Mouse (Mus musculus) hindbrain, embryonic 11.5 days (tissue): ENCODE measurements around the gene Clip1. TPM values are rescaled to one million over a fixed set of nuclear protein-coding genes. Genes with fewer than 3 reads are reported as not detected.
A peak's percentile ranks its signal among the peaks of the same experiment; 100 is the strongest.

Source experiments
- ATAC-seq: fragments of 200-750 bp; cut with Nextera tagmentation; 2 replicates; pipeline ENCODE4 v1.8.0; 2017; ENCODE audit warnings: mild to moderate bottlenecking, moderate TSS enrichment, moderate library complexity; ENCODE audit not compliant: low FRiP score
- DNase-seq: peaks from one replicate; pipeline ENCODE4 v3.0.0-alpha.2; 2015; ENCODE audit warnings: low spot score
- H3K27ac ChIP-seq: fragments of 300-500 bp; sonication (generic); 2 replicates; pipeline ENCODE4 v1.5.1; 2014; ENCODE audit warnings: mild to moderate bottlenecking, low read depth, low read length
- H3K27me3 ChIP-seq: fragments of 300-500 bp; sonication (generic); 2 replicates; pipeline ENCODE4 v1.6.1; 2014; ENCODE audit warnings: mild to moderate bottlenecking, low read length, moderate library complexity, mixed read lengths; ENCODE audit not compliant: control insufficient read depth, insufficient read depth
- H3K36me3 ChIP-seq: fragments of 300-500 bp; sonication (generic); 2 replicates; pipeline ENCODE4 v1.6.1; 2014; ENCODE audit warnings: mild to moderate bottlenecking, low read length, moderate library complexity, mixed read lengths; ENCODE audit not compliant: control insufficient read depth, insufficient read depth
- H3K4me1 ChIP-seq: fragments of 300-500 bp; sonication (generic); replicated peaks from 2 replicates; pipeline ENCODE4 v1.6.1; 2014; ENCODE audit warnings: low read length, mixed read lengths; ENCODE audit not compliant: control insufficient read depth, insufficient read depth
- H3K4me2 ChIP-seq: fragments of 300-500 bp; sonication (generic); replicated peaks from 2 replicates; pipeline ENCODE4 v1.6.1; 2014; ENCODE audit warnings: mild to moderate bottlenecking, low read depth, low read length
- H3K4me3 ChIP-seq: fragments of 300-500 bp; sonication (generic); 2 replicates; pipeline ENCODE4 v1.5.1; 2014; ENCODE audit warnings: low read depth, low read length
- H3K9ac ChIP-seq: fragments of 300-500 bp; sonication (generic); 2 replicates; pipeline ENCODE4 v1.6.1; 2014; ENCODE audit warnings: low read depth, low read length
- H3K9me3 ChIP-seq: fragments of 300-500 bp; sonication (generic); 2 replicates; pipeline ENCODE4 v1.6.1; 2016; ENCODE audit warnings: low read length; ENCODE audit not compliant: control insufficient read depth
- whole genome bisulfite sequencing: fragments of 180-500 bp; shearing (Covaris S2); extraction: QIAGEN DNeasy Blood & Tissue Kit; methylation state at CpG from one replicate; pipeline ENCODE4 v1.1.7; 2014; 5-methylcytosine and 5-hydroxymethylcytosine counted together
- polyA plus RNA-seq: library from polyadenylated mRNA; unstranded; fragments of >200 nt; fragmentation: Nextera tagmentation; extraction: Ambion mirVana; gene quantifications from 2 replicates; pipeline ENCODE4 v1.2.1, GENCODE M21; 2014

The Clip1 gene
- polyA plus RNA-seq, 1 experiment from 2014 or later, result 51.2 TPM

DNA sequence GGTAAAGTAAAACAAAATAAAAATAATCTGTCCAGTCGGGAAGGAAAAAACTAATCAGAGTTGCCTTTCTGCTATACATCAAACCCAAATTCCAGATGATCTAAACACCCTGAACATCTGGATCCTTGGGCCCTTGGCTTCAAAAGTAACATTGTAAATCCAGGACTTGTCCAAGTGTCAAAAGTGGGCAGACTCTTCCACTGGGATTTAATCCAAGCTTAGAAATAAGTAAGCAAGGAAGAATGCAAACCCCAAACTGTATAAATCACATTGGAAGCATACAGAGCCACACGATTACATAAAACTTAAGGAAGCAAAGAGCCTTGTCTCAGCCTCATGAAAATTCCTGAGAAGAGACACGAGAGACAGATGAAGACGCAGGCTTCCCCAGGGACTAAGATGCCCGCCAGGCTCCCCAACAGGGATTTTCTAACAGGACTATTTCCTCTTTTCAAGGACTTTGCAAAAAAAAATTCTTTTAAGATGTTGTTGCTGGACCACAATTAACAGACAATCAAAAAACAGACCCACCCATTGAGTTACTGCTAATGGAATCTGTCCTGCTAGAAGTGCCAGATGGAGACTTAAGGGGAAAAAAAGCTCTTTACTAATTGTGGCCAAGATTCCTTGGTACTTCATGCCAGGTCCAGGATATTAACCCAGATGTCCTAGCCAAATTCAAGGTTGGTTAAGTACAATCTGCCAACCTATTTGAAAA is 4.7 kb downstream of the Clip1 start:
- Histone ChIP-seq H3K9ac (no peak overlapping the region), H3K4me1 (no peaks in the 10 kb centered on the region), H3K27ac (no peak overlapping the region), H3K27me3 (no peaks in the 10 kb centered on the region), H3K4me2 (no peak overlapping the region), H3K4me3 (no peak overlapping the region), H3K36me3 (no peaks in the 10 kb centered on the region), H3K9me3 (no peaks in the 10 kb centered on the region)
- DNase-seq, result no peak
- ATAC-seq, result no peak
- 70% methylated on average over 5 of the region's 5 CpGs for WGBS

DNA sequence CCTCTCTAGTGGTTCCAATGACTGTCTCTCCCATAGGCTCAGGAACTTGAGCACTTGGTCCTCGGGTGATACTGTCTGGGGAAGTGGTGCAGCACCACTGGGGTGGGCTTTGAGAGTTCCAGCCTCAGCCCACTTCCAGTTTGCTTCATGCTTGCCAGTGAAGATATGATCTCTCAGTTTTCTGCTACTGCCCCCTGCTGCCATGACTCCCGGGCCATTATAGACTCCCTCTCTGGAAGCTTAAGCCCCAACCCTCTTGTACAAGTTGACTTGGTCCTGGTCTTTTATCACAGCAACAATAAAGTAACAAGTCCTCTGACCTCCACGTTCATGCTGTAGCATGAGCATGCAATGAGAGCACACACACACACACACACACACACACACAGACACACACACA is 5.3 kb downstream of the Clip1 start:
- 76% methylated on average over 3 of the region's 3 CpGs for WGBS
- no peaks in the 10 kb centered on the region for H3K9me3 ChIP-seq
- ATAC-seq, result no peak

DNA sequence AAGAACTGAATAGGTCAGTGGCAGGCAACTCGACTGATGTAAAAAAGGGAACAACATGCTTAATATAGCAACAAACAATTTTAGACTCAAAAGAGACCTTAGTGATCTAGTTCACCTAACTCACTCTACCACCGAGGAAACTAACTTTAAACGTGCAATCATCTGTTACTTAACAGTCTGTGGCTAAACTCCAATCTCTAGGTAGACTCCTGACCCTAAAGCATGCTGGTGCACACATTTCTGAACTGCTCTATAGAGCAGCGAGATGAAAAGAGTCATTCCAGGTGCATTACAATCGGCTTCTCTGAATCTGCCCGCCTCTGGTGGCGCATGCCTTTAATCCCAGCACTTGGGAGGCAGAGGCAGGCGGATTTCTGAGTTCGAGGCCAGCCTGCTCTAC is 8.7 kb downstream of the Clip1 start:
- H3K4me2 ChIP-seq, result no peak overlapping the region
- no peak overlapping the region for H3K9ac ChIP-seq
- H3K36me3 ChIP-seq, result no peaks in the 10 kb centered on the region
- no peak overlapping the region for H3K4me3 ChIP-seq
- H3K4me1 ChIP-seq, result no peaks in the 10 kb centered on the region
- ATAC-seq (no peak), DNase-seq (no peak)
- H3K9me3 ChIP-seq, result no peaks in the 10 kb centered on the region
- H3K27me3 ChIP-seq, result no peaks in the 10 kb centered on the region
- 90% methylated on average over 9 of the region's 9 CpGs for WGBS
- no peak overlapping the region for H3K27ac ChIP-seq

More for the DNA sequence above, 5.3 kb downstream of the Clip1 start:
- Histone ChIP-seq H3K4me2 (no peak overlapping the region), H3K4me3 (no peak overlapping the region), H3K36me3 (no peaks in the 10 kb centered on the region), H3K27me3 (no peaks in the 10 kb centered on the region), H3K4me1 (no peaks in the 10 kb centered on the region), H3K27ac (no peak overlapping the region), H3K9ac (no peak overlapping the region)
- DNase-seq, result no peak

DNA sequence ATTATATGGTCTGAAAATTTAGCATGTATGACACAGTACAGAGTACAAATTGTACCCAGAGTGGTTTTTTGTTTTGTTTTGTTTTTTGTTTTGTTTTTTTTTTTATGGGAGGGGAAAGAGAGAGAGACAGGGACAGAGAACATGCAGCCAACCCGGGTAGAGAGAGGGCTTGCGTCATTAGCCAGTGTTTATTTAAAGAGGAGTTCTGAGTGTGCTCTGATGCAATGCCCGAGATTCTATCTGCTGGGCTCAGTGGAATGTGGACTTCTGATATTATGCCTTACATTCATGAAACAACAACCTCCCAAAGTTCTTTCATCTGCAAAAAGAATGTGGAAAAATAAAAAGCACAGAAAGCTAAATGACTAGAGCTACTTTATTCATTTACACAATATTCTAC is 9.2 kb downstream of the Clip1 start:
- H3K4me3 ChIP-seq, result no peak overlapping the region
- H3K4me1 ChIP-seq, result no peaks in the 10 kb centered on the region
- 57% methylated on average over 3 of the region's 3 CpGs for WGBS
- DNase-seq (no peak), ATAC-seq (no peak)
- H3K4me2 ChIP-seq, result no peak overlapping the region
- no peak overlapping the region for H3K27ac ChIP-seq
- no peaks in the 10 kb centered on the region for H3K36me3 ChIP-seq
- no peaks in the 10 kb centered on the region for H3K9me3 ChIP-seq
- H3K9ac ChIP-seq, result no peak overlapping the region
- no peaks in the 10 kb centered on the region for H3K27me3 ChIP-seq

DNA sequence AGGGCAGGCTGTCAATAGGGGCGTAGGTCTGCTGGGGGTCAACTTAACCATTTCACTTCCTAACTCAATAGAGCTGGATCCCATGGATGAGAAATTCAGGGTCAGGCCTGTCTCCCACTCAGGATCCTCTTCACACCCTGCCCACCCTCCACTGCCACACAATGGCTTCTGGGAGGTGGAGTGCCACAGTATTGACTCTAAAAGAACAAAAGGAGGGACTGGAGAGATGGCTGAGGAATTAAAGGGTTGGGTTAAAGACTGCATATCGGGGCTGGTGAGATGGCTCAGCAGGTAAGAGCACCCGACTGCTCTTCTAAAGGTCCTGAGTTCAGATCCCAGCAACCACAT is 13.0 kb downstream of the Clip1 start:
- H3K4me3 ChIP-seq, result no peak overlapping the region
- H3K9ac ChIP-seq, result no peak overlapping the region
- 61% methylated on average over 3 of the region's 3 CpGs for WGBS
- H3K27ac ChIP-seq, result no peak overlapping the region
- H3K4me1 ChIP-seq, result no peaks in the 10 kb centered on the region
- H3K27me3 ChIP-seq, result no peaks in the 10 kb centered on the region
- H3K4me2 ChIP-seq, result no peak overlapping the region
- DNase-seq, result no peak
- no peaks in the 10 kb centered on the region for H3K9me3 ChIP-seq
- no peaks in the 10 kb centered on the region for H3K36me3 ChIP-seq
- ATAC-seq, result no peak

DNA sequence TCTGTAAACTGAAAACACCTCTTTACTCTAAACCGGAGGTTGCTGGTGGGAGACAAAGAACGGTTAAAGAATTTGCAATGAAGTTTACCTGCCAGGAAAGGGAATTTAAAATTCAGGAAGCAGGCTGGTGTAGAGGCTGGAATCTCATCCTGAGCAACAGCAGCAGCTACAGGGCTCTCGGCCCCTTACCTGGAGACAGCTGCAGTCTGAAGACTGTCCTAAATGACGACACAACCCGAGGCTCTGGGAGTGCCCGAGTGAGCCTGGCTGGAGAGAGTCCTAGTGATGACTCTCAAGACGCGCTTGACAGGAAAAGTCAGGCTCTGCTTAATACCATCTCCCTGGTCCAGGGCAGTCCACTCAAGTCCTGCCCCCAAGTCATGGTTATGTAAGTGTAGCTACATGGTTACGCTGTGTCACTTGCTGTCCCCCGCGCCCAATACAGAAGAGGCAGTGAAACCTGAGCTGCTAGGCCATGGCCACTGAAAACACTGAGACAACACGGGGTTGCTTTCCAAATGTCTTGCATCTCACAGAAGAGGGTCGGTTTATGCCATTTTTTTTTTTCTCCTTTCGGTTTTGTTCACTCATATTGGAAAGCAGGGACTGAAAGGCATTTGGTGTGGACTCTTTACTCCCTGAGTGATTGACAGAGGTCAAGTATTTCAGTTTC is 13.5 kb downstream of the Clip1 start:
- ATAC-seq, result no peak
- Histone ChIP-seq H3K9me3 (no peaks in the 10 kb centered on the region), H3K9ac (no peak overlapping the region), H3K4me2 (no peak overlapping the region), H3K27me3 (no peaks in the 10 kb centered on the region), H3K4me3 (no peak overlapping the region), H3K4me1 (no peaks in the 10 kb centered on the region), H3K27ac (no peak overlapping the region), H3K36me3 (no peaks in the 10 kb centered on the region)
- 43% methylated on average over 14 of the region's 14 CpGs for WGBS
- DNase-seq, result peak; percentile 24

DNA sequence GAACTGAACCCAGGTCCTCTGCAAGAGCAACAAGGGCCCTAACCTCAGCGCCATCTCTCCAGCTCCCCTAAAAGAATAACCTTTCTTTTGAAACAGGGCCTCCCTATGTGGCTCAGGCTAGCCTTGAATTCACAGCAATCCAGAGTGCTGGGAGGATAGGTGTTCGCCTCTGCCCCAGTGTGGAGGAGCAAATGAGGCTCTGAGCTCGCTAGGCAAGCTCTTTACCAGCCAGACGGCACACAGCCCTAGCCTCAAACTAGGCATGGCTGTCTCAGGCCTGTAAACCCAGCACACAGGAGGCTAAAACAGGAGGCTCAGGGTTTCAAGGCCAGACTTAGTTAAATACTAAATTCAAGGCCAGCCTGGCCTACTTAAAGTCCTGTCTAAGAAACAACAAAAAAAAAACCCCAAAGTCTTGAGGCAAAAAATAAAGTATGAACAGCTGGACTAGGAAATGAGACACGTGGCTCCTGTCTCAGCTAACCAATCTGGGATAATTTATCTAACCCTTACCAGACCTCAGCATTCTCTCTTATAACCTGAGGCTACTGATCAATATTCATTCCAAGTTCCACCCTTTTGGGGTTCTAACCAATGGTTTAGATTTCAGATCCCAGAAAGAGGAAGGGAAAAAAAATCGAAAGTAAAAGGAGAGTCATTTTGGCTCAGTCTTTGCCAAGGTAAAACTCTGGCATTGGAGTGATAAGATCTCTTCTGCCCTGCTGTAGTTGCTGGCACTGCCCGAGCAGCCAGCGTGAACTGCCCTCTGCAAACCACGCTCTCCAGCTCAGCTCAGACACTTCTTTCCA is 14.2 kb downstream of the Clip1 start:
- no peak for ATAC-seq
- Histone ChIP-seq H3K27me3 (no peaks in the 10 kb centered on the region), H3K27ac (no peak overlapping the region), H3K4me1 (no peaks in the 10 kb centered on the region), H3K9ac (no peak overlapping the region), H3K9me3 (no peaks in the 10 kb centered on the region), H3K4me3 (no peak overlapping the region), H3K36me3 (no peaks in the 10 kb centered on the region), H3K4me2 (no peak overlapping the region)
- 78% methylated on average over 9 of the region's 9 CpGs for WGBS
- DNase-seq, result no peak

DNA sequence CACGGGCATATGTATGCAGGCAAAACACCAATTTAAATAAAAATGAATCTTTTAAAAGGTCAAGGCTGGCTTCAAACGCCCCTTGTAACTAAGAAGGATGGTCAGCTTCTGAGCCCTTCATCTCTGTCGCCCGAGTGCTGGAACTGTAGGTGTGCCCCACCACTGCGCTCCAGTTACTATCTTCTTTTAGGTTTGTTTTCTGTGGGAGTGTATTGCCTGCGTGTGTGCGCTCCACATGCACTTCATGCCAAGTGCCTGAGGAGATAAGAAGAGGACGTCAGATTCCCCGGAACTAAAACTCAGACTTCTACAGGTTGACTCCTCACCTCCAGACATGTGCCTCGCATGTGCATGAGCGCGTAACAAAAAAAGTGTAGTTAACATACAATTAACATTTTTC is 16.5 kb downstream of the Clip1 start:
- H3K27me3 ChIP-seq, result no peaks in the 10 kb centered on the region
- H3K9me3 ChIP-seq, result no peaks in the 10 kb centered on the region
- H3K36me3 ChIP-seq, result no peaks in the 10 kb centered on the region
- no peak for ATAC-seq
- no peak overlapping the region for H3K9ac ChIP-seq
- no peak for DNase-seq
- no peak overlapping the region for H3K4me3 ChIP-seq
- H3K27ac ChIP-seq, result no peak overlapping the region
- H3K4me1 ChIP-seq, result no peaks in the 10 kb centered on the region
- whole genome bisulfite sequencing, result 93% methylated on average over 12 of the region's 12 CpGs
- no peak overlapping the region for H3K4me2 ChIP-seq
